Mouse (Mus musculus) CD8-positive naive resting alpha-beta T cell, adult 2 months (primary cell): ENCODE results near the gene March4.

Source experiments
- DNase-seq, 2 experiments: peaks; one replicate each; pipeline ENCODE4 v3.0.0; 2022; ENCODE audit warnings: low read depth in 2 of 2, low spot score in 2 of 2

Gene March4

DNA sequence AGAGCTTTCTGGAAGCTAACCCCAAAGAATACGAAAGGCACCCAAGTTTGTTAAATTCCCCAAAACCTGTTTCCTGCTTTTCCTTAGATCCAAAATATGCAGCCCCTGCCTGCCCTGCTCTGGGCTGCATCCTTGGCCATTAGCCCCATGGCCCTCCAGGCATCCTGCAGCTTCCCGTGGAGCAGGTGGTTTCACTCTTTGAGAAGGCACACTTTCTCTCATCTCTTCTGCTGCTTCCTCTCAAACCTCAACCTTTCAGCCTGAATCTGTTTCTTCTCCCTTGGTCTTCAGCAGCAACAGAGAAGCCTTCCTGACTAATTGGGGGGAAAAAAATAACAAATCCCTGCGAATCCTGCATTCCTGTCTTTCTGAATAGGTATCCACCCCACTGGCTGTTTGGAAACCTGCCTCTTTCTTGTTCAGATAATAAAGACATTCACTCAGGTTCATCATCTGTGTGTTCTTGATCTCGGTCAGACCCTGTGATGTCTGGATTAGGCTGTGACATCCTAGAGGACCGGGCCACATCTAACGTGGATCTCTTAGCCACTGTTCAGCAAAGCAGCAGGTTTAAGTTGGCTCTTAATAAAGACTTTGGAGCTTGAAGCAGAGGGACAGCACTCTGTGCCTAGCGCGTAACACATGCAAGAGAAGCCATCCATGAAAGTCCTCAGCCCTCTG lies 6.1 kb downstream of the March4 start:
- DNase-seq = no peak

DNA sequence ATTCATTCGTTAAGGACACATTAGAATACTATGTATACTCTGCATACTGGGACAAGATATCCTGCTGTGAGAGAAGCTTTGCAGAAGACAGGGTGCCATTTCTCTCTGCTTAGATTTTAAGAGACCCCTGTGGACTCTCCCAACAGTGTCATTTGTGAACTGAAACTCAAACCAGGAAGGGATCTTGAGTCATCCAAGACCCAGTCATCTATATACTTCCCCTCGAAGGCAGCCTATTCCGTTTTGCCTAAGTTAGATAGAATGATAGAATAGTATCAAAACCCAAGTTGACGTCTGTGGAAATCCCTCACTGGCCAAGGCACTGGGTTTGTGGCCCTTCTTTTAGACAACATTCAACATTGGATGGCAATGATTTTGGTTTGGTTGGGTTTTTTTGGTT lies 7.5 kb downstream of the March4 start:
- no peak for DNase-seq

DNA sequence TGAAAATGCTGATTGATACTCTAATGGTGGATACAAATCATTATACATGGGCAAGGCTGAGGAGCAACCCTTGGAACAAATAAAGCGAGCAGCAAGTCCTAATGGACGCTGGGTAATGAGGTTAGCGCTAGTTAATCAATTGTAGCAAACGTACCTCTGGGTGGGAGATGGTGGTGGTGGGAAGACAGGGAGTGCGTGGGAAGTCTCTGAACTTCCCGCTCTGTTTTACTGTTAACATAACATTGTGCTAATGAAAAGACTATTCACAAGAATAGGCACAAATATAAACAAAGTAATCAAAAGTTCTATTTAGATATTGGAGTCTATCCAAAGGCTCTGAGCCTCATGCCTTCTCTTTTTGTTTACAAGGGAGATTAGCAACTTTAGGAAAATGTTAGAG lies 13.1 kb downstream of the March4 start:
- DNase-seq = no peak

DNA sequence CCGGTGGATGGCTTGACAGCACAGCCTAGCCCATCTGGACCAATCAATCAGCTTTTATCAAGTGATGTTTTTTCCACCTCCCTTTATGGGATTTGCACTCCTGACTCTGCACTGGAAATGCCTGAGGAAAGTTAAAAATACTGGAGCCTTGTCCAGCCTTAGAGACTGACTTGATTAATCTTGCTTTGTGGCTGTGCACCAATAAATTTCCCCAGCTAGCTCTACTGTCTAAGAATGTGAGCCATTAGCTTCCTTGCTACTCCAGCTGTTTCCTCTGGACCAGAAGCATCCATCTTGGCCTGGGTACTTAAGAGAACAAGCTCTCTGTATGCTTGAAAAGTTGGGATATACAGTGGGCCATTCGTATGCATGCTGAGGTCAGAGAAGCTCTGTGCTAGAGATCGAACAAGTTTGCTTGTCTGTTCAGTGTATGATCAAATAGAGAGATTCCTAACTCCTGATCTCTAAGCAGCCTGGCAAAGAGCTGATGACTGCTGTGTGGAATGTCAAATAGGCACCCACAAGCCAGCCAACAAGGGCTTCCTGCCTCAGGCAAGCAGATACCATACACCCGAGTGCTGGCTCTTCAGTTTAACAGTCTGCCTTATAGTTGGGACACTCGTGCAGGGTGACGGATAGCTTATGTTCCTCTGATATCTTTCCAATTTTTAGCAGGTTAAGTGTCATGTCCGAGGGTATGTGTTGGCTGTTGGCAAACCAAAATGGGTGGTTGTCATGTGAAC lies 25.8 kb downstream of the March4 start:
- no peak for DNase-seq

DNA sequence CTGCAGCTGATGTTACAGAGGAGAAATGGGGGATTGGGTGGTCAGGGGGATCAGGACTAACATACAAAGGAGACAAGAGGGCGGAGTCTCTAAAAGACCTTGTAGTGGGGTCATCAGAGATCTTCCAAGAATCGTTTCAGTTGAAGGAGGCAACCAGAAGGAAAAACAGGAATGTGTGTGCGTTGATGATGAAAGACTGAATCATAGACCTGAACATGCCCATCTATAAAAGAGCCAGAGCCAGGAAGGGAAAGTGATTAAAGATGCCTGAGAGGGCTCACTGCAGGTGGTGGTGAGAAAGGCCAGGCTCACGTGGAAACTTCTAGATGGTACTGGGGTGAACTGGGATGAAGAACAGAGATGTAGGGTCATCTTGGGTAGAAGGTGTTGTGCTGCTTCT lies 27.2 kb downstream of the March4 start:
- DNase-seq = no peak

DNA sequence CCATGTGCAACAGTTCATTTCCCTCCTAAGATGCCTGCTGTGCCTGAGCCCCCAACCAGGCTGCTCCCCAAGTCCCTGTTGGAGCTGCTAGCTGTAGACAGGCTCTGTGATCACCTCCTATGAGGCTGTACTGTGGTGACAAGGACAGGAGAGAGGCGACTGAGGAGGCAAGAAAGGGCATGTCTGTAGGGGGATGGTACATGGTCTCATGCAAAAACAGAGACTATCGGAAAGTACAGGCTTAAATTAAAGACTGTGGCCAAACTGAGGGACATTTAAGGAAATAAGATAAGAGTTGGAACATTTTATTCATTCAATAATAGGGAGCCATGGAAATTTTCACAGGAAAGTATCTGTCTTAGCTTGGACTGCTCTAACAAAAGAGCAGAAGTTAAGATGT lies 29.1 kb downstream of the March4 start:
- no peak for DNase-seq

DNA sequence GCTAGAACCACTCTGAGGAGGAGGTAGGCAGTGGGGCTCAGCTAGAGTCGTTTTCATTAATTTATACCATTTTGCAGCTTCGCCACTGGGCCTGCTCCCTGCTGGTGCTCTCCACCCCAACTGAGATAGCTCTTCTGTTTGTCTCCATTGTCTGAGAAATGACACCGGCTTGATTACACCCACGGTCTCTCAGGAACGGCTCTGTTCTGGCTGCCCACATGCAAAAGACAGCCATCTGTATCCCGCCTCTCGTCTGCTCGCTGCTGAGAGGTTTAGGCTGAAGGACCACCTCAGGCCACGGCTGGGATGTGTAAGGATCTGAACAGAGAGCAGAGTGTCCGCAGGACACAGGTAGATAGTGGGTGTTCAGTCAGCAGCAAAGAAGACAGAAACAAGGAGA lies 30.5 kb downstream of the March4 start:
- DNase-seq = no peak

DNA sequence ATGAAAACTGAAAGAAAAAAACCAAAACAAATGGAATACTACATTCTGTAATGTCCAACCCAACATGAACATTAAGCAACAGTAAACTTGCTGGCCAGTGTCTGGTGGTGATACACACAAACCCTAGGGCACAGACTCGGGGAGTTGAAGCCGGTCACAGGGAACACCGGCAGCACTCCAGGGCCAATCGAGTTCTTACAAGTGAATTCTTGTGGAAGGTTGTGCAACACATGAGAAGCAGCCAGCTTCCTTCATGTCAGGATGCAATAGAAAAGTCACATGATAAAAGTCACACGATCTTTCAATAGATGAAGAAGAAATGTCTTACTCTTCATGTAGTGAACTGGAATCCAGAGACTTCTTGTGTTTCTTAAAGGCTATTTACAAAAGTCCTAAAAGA lies 39.1 kb downstream of the March4 start:
- no peak for DNase-seq

DNA sequence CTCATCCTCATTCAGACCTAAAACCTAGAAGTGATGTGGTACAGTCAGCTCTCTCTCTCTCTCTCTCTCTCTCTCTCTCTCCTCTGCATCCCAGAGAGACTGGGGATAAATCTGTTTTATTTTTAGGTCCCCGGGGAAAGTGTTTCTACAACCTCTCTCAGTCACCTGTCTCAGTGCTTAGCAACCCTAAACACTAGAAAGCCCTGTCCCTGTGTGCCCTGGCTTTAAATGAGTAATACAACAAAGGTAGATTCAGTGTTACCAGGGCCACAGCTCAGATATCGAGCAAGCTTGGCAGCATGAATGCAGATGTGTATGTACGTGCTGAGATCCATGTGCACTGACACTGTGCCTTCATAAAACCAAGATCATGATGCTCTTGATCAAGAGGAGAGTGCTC lies 43.3 kb downstream of the March4 start:
- DNase-seq = no peak

DNA sequence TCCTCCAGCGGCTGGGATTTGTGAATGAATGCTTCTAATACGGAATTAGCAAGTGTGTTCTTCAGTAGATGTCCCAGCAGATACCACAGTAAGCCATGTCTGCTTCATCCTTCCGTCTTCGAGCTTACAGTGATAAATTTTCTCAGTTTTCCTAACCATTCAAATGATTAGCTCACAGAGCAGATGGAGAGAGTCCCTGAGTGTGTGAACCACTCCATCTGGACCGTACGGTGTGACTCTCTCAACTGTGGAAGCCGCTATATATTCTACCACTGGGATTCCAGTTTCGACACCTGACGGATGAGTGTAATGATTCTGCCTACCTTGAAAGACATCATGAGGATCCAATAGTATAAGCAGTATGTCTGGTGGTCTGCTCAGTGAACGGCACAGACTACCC lies 44.1 kb downstream of the March4 start:
- no peak for DNase-seq

DNA sequence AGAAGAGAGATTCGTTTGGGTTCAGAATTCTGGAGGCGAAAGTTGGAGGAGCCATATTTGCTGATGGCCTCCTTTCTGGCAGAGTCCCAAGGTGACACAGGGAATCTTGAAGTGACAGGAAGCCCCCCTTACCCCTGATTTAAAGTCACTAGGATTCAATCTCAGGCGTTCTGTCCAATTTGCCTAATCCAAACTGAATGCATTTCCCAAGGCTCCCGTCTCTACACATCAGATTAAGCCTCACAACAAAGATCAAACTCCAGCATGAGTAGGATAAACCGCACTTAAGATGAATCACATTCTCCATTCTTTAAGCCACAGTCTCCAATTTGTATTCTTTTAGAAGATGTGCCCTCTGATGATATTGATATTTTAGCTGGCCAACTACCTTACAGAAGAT lies 45.4 kb downstream of the March4 start:
- no peak for DNase-seq

DNA sequence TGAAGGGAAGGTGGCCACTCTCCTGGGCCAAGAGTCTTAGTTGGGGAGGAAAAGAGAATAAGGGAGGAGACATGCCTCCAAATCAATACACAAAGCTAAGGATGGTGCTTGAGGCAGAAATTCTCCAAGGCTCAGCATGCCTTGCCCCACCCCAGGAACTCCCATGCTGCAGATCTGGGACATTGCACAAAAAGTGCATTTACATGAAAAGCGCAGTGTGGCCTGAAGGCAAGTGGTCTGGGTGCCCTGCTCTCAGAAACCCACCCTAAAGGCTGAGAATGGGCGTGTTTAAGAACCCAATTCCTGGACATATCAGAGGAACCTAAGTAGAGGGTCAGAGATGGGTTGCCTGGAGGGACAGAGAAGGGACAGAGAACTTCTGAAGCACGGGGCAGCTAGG lies 45.9 kb downstream of the March4 start:
- DNase-seq = no peak

DNA sequence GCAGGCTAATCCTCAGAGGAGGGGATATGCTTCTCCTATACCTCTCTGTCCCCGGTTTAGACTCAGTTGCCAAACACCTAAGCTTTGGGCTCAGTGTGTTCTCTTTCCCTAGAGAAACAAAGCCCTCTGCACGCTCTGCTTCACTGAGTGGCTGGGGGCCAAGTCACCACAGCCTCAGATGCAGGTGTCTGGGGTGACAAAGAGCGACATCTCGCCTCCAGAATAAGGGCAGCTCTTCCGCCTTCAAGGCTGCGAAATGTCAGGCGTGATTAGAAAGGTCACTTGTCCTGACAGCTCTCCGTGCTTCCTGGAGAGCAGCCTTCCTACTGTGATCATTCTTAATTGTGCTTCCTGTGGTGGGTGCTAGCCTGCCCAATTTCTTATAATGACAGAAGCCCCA lies 46.5 kb downstream of the March4 start:
- no peak for DNase-seq

DNA sequence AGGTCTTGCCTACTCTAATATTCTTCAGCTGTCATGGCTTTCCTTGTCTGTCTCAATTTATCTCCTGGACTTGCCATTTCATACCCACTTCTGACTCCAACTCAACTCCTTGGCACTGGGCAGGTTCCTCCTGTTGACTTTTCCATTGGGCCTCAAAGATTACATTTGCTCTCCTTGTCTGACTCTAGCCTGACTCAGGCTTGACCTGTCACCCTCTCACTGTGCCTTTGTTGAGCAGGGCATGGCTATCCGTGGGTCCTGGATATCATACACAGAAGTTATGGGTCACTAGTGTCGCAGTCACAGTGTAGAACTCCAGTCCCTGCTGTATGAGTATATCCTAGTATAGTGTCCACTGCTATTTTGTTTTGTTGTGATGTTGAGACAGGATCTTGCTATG lies 60.1 kb downstream of the March4 start:
- DNase-seq = no peak

DNA sequence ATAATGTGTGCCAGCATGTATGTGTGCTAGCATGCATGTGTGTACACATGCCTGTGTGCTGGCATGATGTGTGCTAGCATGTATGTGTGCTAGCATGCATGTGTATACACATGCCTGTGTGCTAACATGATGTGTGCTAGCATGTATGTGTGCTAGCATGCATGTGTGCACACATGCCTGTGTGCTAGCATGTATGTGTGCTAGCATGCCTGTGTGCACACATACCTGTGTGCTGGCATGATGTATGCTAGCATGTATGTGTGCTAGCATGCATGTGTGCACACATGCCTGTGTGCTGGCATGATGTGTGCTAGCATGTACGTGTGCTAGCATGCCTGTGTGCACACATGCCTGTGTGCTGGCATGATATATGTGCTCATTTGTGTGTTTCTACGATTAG lies 67.7 kb downstream of the March4 start:
- no peak for DNase-seq

DNA sequence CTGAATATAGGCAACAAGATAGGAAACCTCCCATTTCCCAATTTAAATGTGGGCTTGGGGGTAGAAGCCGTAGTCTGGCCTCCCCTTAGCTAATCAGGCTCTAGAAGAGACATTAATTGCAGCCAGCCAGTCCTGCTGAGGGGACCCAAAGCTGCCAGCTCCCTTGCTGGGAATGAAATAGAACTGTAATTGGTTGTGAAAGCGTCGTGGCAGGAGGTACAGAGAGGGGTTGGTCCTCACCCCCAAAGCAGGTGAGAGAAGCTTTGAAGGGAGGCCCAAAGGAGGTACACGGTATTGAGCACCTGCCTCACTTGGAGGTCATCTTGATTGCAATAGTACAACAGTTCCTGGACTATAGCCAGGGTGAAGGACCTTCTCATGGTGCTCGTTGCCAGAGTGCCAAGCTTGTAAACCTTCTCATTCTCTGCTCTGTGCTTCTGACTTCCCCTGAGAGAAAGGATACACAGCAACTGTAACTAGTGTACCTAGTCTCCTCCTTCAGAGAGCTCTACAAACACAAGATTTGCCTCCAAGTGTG lies 68.2 kb downstream of the March4 start:
- no peak for DNase-seq

DNA sequence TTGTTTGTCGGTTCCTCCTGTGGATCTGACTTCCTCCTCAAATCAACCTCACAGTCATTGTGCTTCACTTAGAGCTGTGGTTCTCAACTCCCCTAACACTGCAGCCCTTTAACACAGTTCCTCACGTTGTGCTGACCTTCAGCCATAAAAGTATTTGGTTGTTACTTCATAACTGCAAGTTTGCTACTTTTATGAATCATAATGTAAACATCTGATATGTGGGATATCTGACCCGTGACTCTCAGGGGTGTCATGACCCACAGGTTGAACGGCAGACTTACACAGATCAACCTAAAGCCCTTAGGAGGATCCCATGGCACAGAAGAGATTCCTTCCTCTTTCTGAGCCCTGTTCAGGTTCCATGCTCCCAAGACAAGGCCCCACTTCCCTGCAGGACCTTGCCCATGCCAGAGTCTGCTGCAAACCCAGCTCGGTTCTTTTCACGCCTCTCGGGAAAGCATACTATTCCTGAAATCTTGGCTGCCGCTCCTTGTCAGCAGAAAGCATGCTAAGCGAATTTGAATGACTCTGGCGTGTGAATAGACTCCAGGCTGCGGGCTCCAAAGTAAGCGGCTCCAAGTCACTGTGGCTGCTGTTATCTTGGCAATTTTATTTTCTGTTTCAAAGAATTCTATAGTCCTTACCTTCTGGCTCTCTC lies 71.7 kb downstream of the March4 start:
- DNase-seq = no peak

DNA sequence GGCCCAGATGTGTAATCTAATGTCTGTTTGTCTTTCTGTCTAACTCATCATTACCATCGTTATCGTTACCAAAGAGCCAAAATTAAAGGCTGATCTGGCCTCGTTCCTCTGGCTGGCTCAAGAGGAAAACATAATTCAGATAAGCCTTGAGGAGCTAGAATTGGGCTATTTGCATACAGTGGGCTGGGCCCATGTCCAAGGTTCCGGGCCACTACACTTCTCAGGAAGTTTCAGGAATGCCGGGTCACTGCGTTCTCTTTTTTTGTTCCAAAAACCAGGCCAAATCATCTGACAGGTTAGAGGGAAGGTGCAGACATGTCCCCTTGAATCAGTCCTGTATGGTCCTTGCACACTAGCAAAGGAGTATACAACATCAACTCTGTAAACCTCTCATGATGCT lies 74.2 kb downstream of the March4 start:
- DNase-seq = no peak

DNA sequence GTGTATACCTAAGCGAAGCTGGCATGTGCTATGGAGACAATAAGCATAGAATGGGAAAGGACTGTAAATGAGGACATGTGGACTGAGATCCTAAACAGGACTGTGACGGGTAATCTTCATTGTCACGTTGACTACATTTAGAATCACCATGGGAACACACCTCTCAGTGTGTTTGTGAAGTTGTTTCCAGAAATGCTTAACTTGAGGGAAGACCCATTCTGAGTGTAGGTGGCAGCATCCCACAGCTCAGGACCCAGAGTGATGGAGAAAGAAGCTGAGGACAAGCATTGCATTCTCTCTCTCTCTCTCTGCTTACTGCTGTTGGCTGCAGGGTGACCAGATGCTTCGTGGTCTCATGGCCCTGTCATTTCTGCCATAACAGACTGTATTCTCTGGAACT lies 79.1 kb downstream of the March4 start:
- no peak for DNase-seq

DNA sequence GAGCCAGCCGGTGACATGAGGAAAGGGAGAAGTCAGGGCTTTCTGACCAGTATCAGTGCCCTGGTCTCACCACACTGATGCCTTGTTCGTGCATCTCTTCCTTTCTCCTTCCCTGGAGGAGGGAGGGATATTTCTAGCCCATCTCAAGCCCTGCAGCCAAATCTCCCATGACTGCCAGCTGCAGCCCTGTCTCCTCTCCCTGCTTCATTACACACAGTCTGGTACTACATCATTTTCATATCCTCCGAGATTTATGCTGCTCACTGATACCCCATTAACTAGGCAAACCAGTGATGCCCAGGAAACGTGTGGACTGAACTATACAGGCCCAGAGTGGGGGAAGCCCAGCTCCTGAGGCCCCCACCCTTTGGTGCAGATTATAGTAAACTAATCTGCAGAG lies 80.8 kb downstream of the March4 start:
- DNase-seq = no peak

DNA sequence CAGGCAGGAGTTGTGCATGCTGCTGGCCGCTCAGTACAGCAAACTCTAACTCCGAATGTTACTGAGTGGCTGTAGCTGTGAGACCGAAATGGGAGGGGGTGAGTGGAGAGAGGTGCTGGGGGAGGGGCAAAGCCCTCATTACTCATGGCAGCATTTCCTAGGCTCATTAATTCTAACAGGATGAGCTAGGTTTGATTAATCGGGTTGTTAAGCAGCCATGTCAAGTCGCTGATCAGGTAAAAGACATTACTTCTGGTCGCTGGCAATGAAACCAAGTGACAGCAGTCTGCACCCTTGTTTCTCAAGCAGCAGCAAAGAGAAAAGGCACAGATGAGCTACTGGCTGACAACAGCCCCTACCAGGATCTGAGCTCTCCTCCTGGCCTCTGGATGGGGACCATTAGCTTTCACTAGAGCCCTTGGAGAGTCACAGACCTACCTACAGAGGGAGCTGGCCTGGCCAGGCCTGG lies 82.0 kb downstream of the March4 start:
- no peak for DNase-seq

DNA sequence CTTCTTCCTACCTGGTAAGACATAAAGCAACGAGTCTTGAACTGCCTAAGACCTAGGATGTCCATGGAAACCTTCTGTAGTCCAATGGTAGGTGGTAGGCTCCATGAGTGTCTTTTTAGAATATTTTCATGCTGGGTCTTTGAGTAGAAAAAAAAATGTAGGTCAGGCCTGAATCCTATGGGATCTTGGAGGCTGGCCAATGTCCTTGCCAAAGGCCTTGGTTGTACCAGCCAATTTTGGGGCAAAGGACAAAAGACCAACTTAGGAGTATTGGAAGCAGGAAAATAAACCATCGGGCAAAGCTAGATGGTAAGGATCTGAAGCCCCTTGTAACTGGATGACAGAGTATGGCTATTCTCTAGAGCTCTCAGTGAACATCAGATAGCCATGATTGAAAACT lies 83.9 kb downstream of the March4 start:
- no peak for DNase-seq
